Mouse (Mus musculus): ENCODE results near the gene Ttc28. TPM values are rescaled to one million over a fixed set of nuclear protein-coding genes. Genes with fewer than 3 reads are reported as not detected.

Gene Ttc28
- polyA plus RNA-seq, 1 experiment, result 6.7 TPM

- Histone ChIP-seq H3K36me3 (replicated peaks; ENCODE audit: low read length) (peaks cover 18% of the 10 kb centered on the region), H3K4me1 (peaks cover 89% of the 10 kb centered on the region), H3K27me3 (replicated peaks) (peaks cover 12% of the 10 kb centered on the region), H3K4me3 (replicated peaks) (peak overlapping the region; percentile 85), H3K9me3 (peaks cover 8% of the 10 kb centered on the region)
- no peak for TF ChIP-seq FLI1 (IDR thresholded peaks at IDR 0.05; ENCODE audit: low read length)
Measured at GRCm38 (mm10) chr5:111261733-111262573, 382.4 kb downstream of the Ttc28 start.

GRCm38 (mm10) chr5:111262574-111263239 is 383.1 kb downstream of the Ttc28 start:
- no peak for TF ChIP-seq GATA1 (IDR thresholded peaks at IDR 0.05; ENCODE audit: borderline replicate concordance, low read length)
- no peak for TF ChIP-seq FLI1 (IDR thresholded peaks at IDR 0.05; ENCODE audit: low read length)
- H3K9me3 ChIP-seq, result peaks cover 8% of the 10 kb centered on the region
- peaks cover 20% of the 10 kb centered on the region for H3K36me3 ChIP-seq (replicated peaks; ENCODE audit: low read length)
- peak overlapping the region; percentile 85 for H3K4me3 ChIP-seq (replicated peaks)
- H3K27me3 ChIP-seq (replicated peaks), result peaks cover 11% of the 10 kb centered on the region
- peaks cover 96% of the 10 kb centered on the region for H3K4me1 ChIP-seq

GRCm38 (mm10) chr5:111263370-111263769 is 383.8 kb downstream of the Ttc28 start:
- H3K9me3 ChIP-seq, result peaks cover 8% of the 10 kb centered on the region
- H3K36me3 ChIP-seq (replicated peaks; ENCODE audit: low read length), result peaks cover 25% of the 10 kb centered on the region
- TF ChIP-seq GATA1 (IDR thresholded peaks at IDR 0.05; ENCODE audit: borderline replicate concordance, low read length), result no peak
- TF ChIP-seq FLI1 (IDR thresholded peaks at IDR 0.05; ENCODE audit: low read length), result no peak
- peaks cover 96% of the 10 kb centered on the region for H3K4me1 ChIP-seq
- peak overlapping the region; percentile 85 for H3K4me3 ChIP-seq (replicated peaks)
- H3K27me3 ChIP-seq (replicated peaks), result peaks cover 7% of the 10 kb centered on the region

- Histone ChIP-seq H3K9me3 (peaks cover 8% of the 10 kb centered on the region), H3K4me3 (replicated peaks) (no peak overlapping the region)
- TF ChIP-seq FLI1 (IDR thresholded peaks at IDR 0.05; ENCODE audit: low read length) (no peak), GATA1 (IDR thresholded peaks at IDR 0.05; ENCODE audit: borderline replicate concordance, low read length) (no peak)
Measured at GRCm38 (mm10) chr5:111264488-111264887, 384.9 kb downstream of the Ttc28 start.

GRCm38 (mm10) chr5:111266658-111267057 is 387.1 kb downstream of the Ttc28 start:
- H3K4me3 ChIP-seq (replicated peaks), result peak overlapping the region; percentile 47
- H3K36me3 ChIP-seq (replicated peaks; ENCODE audit: low read length), result peaks cover 30% of the 10 kb centered on the region
- peaks cover 26% of the 10 kb centered on the region for H3K27me3 ChIP-seq (replicated peaks)
- no peak for TF ChIP-seq GATA1 (IDR thresholded peaks at IDR 0.05; ENCODE audit: borderline replicate concordance, low read length)
- no peak for TF ChIP-seq FLI1 (IDR thresholded peaks at IDR 0.05; ENCODE audit: low read length)
- H3K9me3 ChIP-seq, result peaks cover 5% of the 10 kb centered on the region
- peaks cover 85% of the 10 kb centered on the region for H3K4me1 ChIP-seq

More at GRCm38 (mm10) chr5:111264488-111264887, 384.9 kb downstream of the Ttc28 start:
- Histone ChIP-seq H3K36me3 (replicated peaks; ENCODE audit: low read length) (peaks cover 30% of the 10 kb centered on the region), H3K27me3 (replicated peaks) (peaks cover 8% of the 10 kb centered on the region), H3K4me1 (peaks cover 98% of the 10 kb centered on the region)

GRCm38 (mm10) chr5:111267100-111267499 is 387.5 kb downstream of the Ttc28 start:
- peaks cover 80% of the 10 kb centered on the region for H3K4me1 ChIP-seq
- H3K27me3 ChIP-seq (replicated peaks), result peaks cover 30% of the 10 kb centered on the region
- TF ChIP-seq FLI1 (IDR thresholded peaks at IDR 0.05; ENCODE audit: low read length) (no peak), GATA1 (IDR thresholded peaks at IDR 0.05; ENCODE audit: borderline replicate concordance, low read length) (0 out of 3 replicates have a peak, but pooled peaks have one; percentile 26)
- H3K36me3 ChIP-seq (replicated peaks; ENCODE audit: low read length), result peaks cover 30% of the 10 kb centered on the region
- H3K4me3 ChIP-seq (replicated peaks), result peak overlapping the region; percentile 71
- H3K9me3 ChIP-seq, result peaks cover 5% of the 10 kb centered on the region

- Histone ChIP-seq H3K36me3 (replicated peaks; ENCODE audit: low read length) (peaks cover 37% of the 10 kb centered on the region), H3K4me3 (replicated peaks) (no peak overlapping the region), H3K9me3 (peaks cover 5% of the 10 kb centered on the region), H3K27me3 (replicated peaks) (peaks cover 42% of the 10 kb centered on the region), H3K4me1 (peaks cover 74% of the 10 kb centered on the region)
- TF ChIP-seq FLI1 (IDR thresholded peaks at IDR 0.05; ENCODE audit: low read length) (no peak), GATA1 (IDR thresholded peaks at IDR 0.05; ENCODE audit: borderline replicate concordance, low read length) (no peak)
Measured at GRCm38 (mm10) chr5:111268852-111269251, 389.2 kb downstream of the Ttc28 start.

GRCm38 (mm10) chr5:111269613-111270205 is 390.1 kb downstream of the Ttc28 start:
- peaks cover 43% of the 10 kb centered on the region for H3K36me3 ChIP-seq (replicated peaks; ENCODE audit: low read length)
- no peak overlapping the region for H3K4me3 ChIP-seq (replicated peaks)
- TF ChIP-seq FLI1 (IDR thresholded peaks at IDR 0.05; ENCODE audit: low read length) (no peak), GATA1 (IDR thresholded peaks at IDR 0.05; ENCODE audit: borderline replicate concordance, low read length) (no peak)
- H3K4me1 ChIP-seq, result peaks cover 74% of the 10 kb centered on the region
- H3K27me3 ChIP-seq (replicated peaks), result peaks cover 42% of the 10 kb centered on the region
- H3K9me3 ChIP-seq, result peaks cover 5% of the 10 kb centered on the region

- peaks cover 42% of the 10 kb centered on the region for H3K27me3 ChIP-seq (replicated peaks)
- TF ChIP-seq GATA1 (IDR thresholded peaks at IDR 0.05; ENCODE audit: borderline replicate concordance, low read length) (no peak), FLI1 (IDR thresholded peaks at IDR 0.05; ENCODE audit: low read length) (no peak)
- H3K4me1 ChIP-seq, result peaks cover 74% of the 10 kb centered on the region
- H3K9me3 ChIP-seq, result peaks cover 5% of the 10 kb centered on the region
- H3K36me3 ChIP-seq (replicated peaks; ENCODE audit: low read length), result peaks cover 40% of the 10 kb centered on the region
- no peak overlapping the region for H3K4me3 ChIP-seq (replicated peaks)
Measured at GRCm38 (mm10) chr5:111270246-111271002, 390.8 kb downstream of the Ttc28 start.
